Mouse (Mus musculus): Measurements from ENCODE around the gene H2-Ob. TPM values are rescaled to one million over a fixed set of nuclear protein-coding genes. Genes with fewer than 3 reads are reported as not detected.

The H2-Ob gene
- polyA plus RNA-seq, 1 experiment from 2014 or later = 0.16 TPM

DNA sequence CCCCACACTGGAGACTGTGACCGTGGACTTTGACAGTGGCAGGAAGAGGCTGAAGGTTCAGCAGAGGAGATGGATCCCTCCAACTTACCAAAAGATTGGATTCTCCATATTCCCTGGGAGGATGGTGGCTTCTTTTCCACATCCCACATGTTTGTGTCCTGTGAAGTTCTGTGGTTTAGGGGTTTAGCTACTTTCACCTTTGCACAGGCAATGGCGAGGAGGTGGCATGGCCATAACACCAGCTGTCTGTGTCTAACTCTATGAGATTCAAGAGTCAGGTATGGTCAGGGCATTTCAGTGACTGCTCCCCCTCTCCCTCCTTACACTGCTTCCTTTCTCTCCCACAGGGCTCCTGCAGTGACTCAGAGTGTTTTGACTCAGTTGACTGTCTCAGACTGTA, 30.0 kb downstream of the H2-Ob start:
- WGBS = 89% methylated on average over 2 of the region's 2 CpGs
- Histone ChIP-seq H3K4me3 (ENCODE audit: low read depth, low read length) (no peak overlapping the region), H3K36me3 (ENCODE audit: control insufficient read depth, insufficient read depth, low read length) (no peaks in the 10 kb centered on the region), H3K9ac (ENCODE audit: low read length) (no peak overlapping the region), H3K4me2 (replicated peaks; ENCODE audit: low read depth) (no peak overlapping the region), H3K27ac (replicated peaks) (no peak overlapping the region), H3K27me3 (ENCODE audit: control insufficient read depth, insufficient read depth, low read length) (peaks cover 3% of the 10 kb centered on the region; the same call in 1 of the 2 replicates), H3K9me3 (ENCODE audit: control insufficient read depth, low read length) (no peaks in the 10 kb centered on the region), H3K4me1 (replicated peaks; ENCODE audit: control insufficient read depth, insufficient read depth) (peaks cover 3% of the 10 kb centered on the region; the same call in 1 of the 2 replicates)
- ATAC-seq (ENCODE audit: low FRiP score, low TSS enrichment) = no peak
- TF ChIP-seq CTCF (IDR thresholded peaks at IDR 0.05; ENCODE audit: low read depth) (no peak), EP300 (optimal IDR thresholded peaks at IDR 0.05) (no peak)
- DNase-seq (ENCODE audit: low spot score) = no peak

DNA sequence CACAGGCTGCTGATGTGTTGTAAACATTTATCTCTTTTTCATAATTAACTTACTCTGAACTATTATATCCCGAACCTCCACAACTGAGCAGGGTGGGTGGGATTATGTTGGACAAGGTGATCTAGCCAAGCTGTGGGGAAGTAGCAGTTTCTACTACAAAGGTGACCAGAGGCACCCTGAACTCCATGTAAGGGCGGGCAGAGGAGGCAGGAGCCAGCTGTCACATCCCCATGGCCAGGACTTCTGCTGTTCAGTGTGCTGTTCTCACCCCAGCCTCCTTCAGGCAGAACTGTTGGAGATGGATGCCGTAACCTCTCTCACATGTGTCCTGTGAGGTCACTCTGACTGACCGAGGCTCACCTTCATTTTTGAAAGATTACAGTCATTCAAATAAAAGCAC, 31.1 kb downstream of the H2-Ob start:
- peaks cover under 1% of the 10 kb centered on the region; the same call in 1 of the 2 replicates for H3K27me3 ChIP-seq (ENCODE audit: control insufficient read depth, insufficient read depth, low read length)
- WGBS = 61% methylated on average over 4 of the region's 4 CpGs
- no peak overlapping the region for H3K27ac ChIP-seq (replicated peaks)
- no peak overlapping the region for H3K4me2 ChIP-seq (replicated peaks; ENCODE audit: low read depth)
- no peak overlapping the region for H3K4me3 ChIP-seq (ENCODE audit: low read depth, low read length)
- H3K36me3 ChIP-seq (ENCODE audit: control insufficient read depth, insufficient read depth, low read length) = no peaks in the 10 kb centered on the region
- no peaks in the 10 kb centered on the region for H3K9me3 ChIP-seq (ENCODE audit: control insufficient read depth, low read length)
- no peak for TF ChIP-seq CTCF (IDR thresholded peaks at IDR 0.05; ENCODE audit: low read depth)
- no peak for TF ChIP-seq EP300 (optimal IDR thresholded peaks at IDR 0.05)
- ATAC-seq (ENCODE audit: low FRiP score, low TSS enrichment) (no peak), DNase-seq (ENCODE audit: low spot score) (no peak)
- H3K9ac ChIP-seq (ENCODE audit: low read length) = no peak overlapping the region
- H3K4me1 ChIP-seq (replicated peaks; ENCODE audit: control insufficient read depth, insufficient read depth) = peaks cover 3% of the 10 kb centered on the region; the same call in 1 of the 2 replicates

DNA sequence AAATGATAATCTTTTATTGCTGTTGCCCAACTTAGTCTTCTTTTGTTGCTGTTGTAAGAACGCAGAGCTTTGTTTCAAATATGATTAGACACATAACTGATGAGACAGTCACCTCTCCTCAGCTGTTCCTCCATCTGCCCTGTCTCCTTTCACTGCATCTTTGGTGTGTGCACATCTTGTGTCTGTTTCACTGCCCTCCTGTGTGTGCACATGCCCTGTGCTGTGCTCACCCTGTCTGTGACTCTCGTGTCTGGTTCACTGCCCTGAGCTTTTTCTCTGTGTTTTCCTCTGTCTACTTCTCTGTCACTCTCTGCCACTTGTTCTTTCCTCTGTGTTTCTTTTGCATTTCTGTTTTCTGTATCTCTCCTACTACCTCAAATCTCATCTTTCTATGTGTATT, 31.5 kb downstream of the H2-Ob start:
- Histone ChIP-seq H3K36me3 (ENCODE audit: control insufficient read depth, insufficient read depth, low read length) (no peaks in the 10 kb centered on the region), H3K27ac (replicated peaks) (no peak overlapping the region), H3K4me3 (ENCODE audit: low read depth, low read length) (no peak overlapping the region), H3K9me3 (ENCODE audit: control insufficient read depth, low read length) (no peaks in the 10 kb centered on the region), H3K27me3 (ENCODE audit: control insufficient read depth, insufficient read depth, low read length) (no peaks in the 10 kb centered on the region; the same call in 1 of the 2 replicates), H3K4me2 (replicated peaks; ENCODE audit: low read depth) (no peak overlapping the region), H3K4me1 (replicated peaks; ENCODE audit: control insufficient read depth, insufficient read depth) (no peaks in the 10 kb centered on the region), H3K9ac (ENCODE audit: low read length) (no peak overlapping the region)
- WGBS = 76% methylated on average over 2 of the region's 2 CpGs
- ATAC-seq (ENCODE audit: low FRiP score, low TSS enrichment) = no peak
- DNase-seq (ENCODE audit: low spot score) = no peak
- no peak for TF ChIP-seq EP300 (optimal IDR thresholded peaks at IDR 0.05)
- no peak for TF ChIP-seq CTCF (IDR thresholded peaks at IDR 0.05; ENCODE audit: low read depth)

DNA sequence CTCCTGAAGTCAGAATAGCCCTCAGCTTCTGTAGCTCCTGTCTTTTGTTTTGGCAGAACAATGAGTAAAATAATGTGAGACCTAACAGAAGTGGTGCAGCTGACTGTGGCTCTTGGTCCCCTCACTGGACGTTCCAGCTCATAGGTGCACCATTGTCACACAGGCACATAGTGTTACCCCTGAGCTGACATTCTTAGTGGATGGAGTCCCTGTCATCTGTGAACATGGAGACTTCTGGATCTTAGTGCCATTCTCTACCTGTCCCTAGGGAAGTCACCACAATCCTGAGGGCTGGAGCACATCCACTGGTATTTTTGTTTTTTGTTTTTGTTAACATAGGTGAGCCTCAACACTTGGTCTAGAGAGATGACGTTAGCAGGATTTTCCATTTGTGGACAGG, 32.2 kb downstream of the H2-Ob start:
- TF ChIP-seq EP300 (optimal IDR thresholded peaks at IDR 0.05) (no peak), CTCF (IDR thresholded peaks at IDR 0.05; ENCODE audit: low read depth) (no peak)
- DNase-seq (ENCODE audit: low spot score) = no peak
- H3K9me3 ChIP-seq (ENCODE audit: control insufficient read depth, low read length) = no peaks in the 10 kb centered on the region
- no peaks in the 10 kb centered on the region; the same call in 1 of the 2 replicates for H3K27me3 ChIP-seq (ENCODE audit: control insufficient read depth, insufficient read depth, low read length)
- H3K27ac ChIP-seq (replicated peaks) = no peak overlapping the region
- WGBS = 74% methylated on average over 2 of the region's 2 CpGs
- no peak overlapping the region for H3K4me3 ChIP-seq (ENCODE audit: low read depth, low read length)
- no peak overlapping the region for H3K9ac ChIP-seq (ENCODE audit: low read length)
- no peaks in the 10 kb centered on the region for H3K36me3 ChIP-seq (ENCODE audit: control insufficient read depth, insufficient read depth, low read length)
- H3K4me1 ChIP-seq (replicated peaks; ENCODE audit: control insufficient read depth, insufficient read depth) = no peaks in the 10 kb centered on the region
- H3K4me2 ChIP-seq (replicated peaks; ENCODE audit: low read depth) = no peak overlapping the region
- ATAC-seq (ENCODE audit: low FRiP score, low TSS enrichment) = no peak

DNA sequence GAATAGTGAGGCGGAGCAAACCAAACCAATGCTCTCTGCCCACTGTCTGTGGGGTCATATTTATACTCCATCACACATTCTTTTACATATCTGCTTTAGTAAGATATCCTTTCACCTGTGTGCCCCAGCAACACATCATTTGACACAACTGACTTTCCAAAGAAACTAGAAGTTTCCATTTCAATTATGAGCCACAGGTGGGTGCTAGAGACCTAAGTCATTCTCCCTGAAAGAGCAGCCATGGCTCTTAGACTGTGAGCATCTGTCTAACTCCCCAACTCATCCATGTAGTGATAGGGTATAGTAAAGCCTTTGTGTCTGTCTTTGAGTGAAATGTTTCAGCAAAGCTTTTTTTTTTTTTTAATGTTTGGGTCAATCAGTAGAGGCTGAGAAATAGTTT, 33.4 kb downstream of the H2-Ob start:
- WGBS = 91% methylated on average over 1 of the region's 1 CpGs
- H3K36me3 ChIP-seq (ENCODE audit: control insufficient read depth, insufficient read depth, low read length) = no peaks in the 10 kb centered on the region
- no peaks in the 10 kb centered on the region; the same call in 1 of the 2 replicates for H3K27me3 ChIP-seq (ENCODE audit: control insufficient read depth, insufficient read depth, low read length)
- H3K4me3 ChIP-seq (ENCODE audit: low read depth, low read length) = no peak overlapping the region
- ATAC-seq (ENCODE audit: low FRiP score, low TSS enrichment) (no peak), DNase-seq (ENCODE audit: low spot score) (no peak)
- no peak overlapping the region for H3K4me2 ChIP-seq (replicated peaks; ENCODE audit: low read depth)
- H3K9ac ChIP-seq (ENCODE audit: low read length) = no peak overlapping the region
- peak; percentile 52 for TF ChIP-seq CTCF (IDR thresholded peaks at IDR 0.05; ENCODE audit: low read depth)
- TF ChIP-seq EP300 (optimal IDR thresholded peaks at IDR 0.05) = no peak
- no peaks in the 10 kb centered on the region for H3K9me3 ChIP-seq (ENCODE audit: control insufficient read depth, low read length)
- no peaks in the 10 kb centered on the region for H3K4me1 ChIP-seq (replicated peaks; ENCODE audit: control insufficient read depth, insufficient read depth)
- H3K27ac ChIP-seq (replicated peaks) = no peak overlapping the region

DNA sequence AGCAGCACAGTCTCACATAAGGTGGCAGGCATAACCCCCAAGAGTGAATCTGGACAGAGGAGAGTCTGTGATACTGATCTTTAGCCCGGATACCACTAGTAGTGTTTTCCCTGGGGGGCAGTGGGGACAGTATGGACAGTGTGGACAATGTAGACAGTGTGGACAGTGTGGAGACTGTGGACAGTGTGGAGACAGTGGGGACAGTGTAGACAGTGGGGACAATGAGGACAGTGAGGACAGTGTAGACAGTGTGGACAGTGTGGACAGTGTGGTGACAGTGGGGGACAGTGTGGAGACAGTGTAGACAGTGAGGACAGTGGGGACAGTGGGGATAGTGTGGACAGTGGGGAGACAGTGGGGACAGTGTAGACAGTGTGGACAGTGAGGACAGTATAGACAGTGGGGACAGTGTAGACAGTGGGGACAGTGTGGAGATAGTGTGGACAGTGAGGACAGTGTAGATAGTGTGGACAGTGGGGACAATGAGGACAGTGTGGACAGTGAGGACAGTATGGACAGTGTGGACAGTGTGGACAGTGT, 41.9 kb downstream of the H2-Ob start:
- TF ChIP-seq EP300 (optimal IDR thresholded peaks at IDR 0.05) (no peak), CTCF (IDR thresholded peaks at IDR 0.05; ENCODE audit: low read depth) (no peak)

More for the DNA sequence above, 41.9 kb downstream of the H2-Ob start:
- no peak overlapping the region for H3K4me2 ChIP-seq (replicated peaks; ENCODE audit: low read depth)
- H3K9ac ChIP-seq (ENCODE audit: low read length) = no peak overlapping the region
- no peaks in the 10 kb centered on the region for H3K9me3 ChIP-seq (ENCODE audit: control insufficient read depth, low read length)
- no peaks in the 10 kb centered on the region for H3K27me3 ChIP-seq (ENCODE audit: control insufficient read depth, insufficient read depth, low read length)
- DNase-seq (ENCODE audit: low spot score) (no peak), ATAC-seq (ENCODE audit: low FRiP score, low TSS enrichment) (peak; percentile 29; the same call in 1 of the 2 replicates)
- H3K4me1 ChIP-seq (replicated peaks; ENCODE audit: control insufficient read depth, insufficient read depth) = no peaks in the 10 kb centered on the region
- H3K4me3 ChIP-seq (ENCODE audit: low read depth, low read length) = no peak overlapping the region
- H3K27ac ChIP-seq (replicated peaks) = no peak overlapping the region
- H3K36me3 ChIP-seq (ENCODE audit: control insufficient read depth, insufficient read depth, low read length) = no peaks in the 10 kb centered on the region
- WGBS = 71% methylated on average over 1 of the region's 1 CpGs

Data from stomach, postnatal 0 days (tissue).